Mouse (Mus musculus): Measurements from ENCODE around the gene Selenof. TPM values are rescaled to one million over a fixed set of nuclear protein-coding genes. Genes with fewer than 3 reads are reported as not detected.

Gene Selenof
- total and polyA plus RNA-seq, 3 experiments = 265 to 1,760 (median 316) TPM

DNA sequence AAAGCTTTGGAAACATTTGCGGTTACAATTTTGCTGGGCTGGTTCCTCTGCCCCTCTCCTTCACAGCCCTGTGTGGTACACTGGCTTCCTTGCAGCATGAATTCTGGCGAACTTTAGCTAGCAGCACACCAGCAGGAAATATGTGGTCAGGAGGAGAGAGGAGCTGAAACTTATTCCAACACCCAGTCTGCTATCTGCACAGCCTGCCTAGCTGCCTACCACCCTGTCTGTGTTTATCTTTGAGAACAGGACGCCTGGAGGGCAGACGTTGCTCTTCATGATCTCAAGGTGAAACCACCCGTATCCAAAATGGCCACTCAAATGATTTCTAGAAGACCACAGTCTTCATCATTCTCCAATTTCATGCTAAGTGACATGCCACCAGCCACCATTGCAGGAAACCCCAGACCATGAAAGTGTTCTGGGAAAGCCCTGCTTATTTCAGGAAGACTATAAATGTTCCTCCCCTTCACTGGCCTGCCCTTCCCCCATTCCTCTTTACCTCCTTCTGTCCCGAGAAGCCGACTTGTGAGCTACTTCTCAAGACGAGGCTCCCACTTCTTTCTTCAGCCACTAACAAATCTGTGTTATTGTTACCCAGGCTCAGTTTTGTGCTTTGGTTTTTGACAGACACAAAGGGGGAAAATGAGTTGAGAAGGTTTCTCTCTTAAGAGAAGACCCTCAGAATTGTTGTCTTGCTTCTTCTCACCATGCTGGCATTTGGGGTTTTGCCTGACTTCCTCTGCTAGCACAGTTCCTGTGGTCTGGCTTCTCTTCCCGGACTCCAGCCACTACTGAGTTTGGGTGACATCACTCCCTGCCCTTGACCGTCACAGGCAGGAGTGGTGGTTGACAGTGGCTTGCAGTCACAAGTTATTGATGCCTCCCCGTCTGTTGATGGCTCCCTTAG, 58.2 kb downstream of the Selenof start (continued):
- TF ChIP-seq ZKSCAN1 (IDR thresholded peaks at IDR 0.05; ENCODE audit: low read depth, low read length) (no peak), UBTF (IDR thresholded peaks at IDR 0.05; ENCODE audit: borderline replicate concordance, insufficient read depth, low read depth, low read length) (no peak), KAT2A (conservative IDR thresholded peaks at IDR 0.05; ENCODE audit: low read depth, low read length) (0 out of 2 replicates have a peak, but pooled peaks have one; percentile 18), GABPA (IDR thresholded peaks at IDR 0.05; ENCODE audit: low read depth, low read length) (no peak), NELFE (IDR thresholded peaks at IDR 0.05; ENCODE audit: low read depth, low read length) (peak; percentile 52), CHD2 (IDR thresholded peaks at IDR 0.05; ENCODE audit: low read length) (peak; percentile 45; the same call in 1 of the 2 replicates), EP300 (IDR thresholded peaks at IDR 0.05; ENCODE audit: low read depth in 1 of 2, low read length in 2 of 2) (peak; percentile 92 to 97), POLR2AphosphoS5 (IDR thresholded peaks at IDR 0.05; ENCODE audit: borderline replicate concordance, low read depth, low read length) (0 out of 2 replicates have a peak, but pooled peaks have one; percentile 33), ZNF384 (IDR thresholded peaks at IDR 0.05; ENCODE audit: low read depth, low read length) (no peak), MAZ (IDR thresholded peaks at IDR 0.05; ENCODE audit: low read depth, low read length) (peak; percentile 65; the same call in 1 of the 2 replicates), TAL1 (IDR thresholded peaks at IDR 0.05; ENCODE audit: low read length) (peak; percentile 97), ZMIZ1 (IDR thresholded peaks at IDR 0.05; ENCODE audit: low read depth, low read length) (no peak), GATA1 (IDR thresholded peaks at IDR 0.05; ENCODE audit: low read depth, low read length) (peak; percentile 92), POLR2A (IDR thresholded peaks at IDR 0.05; ENCODE audit: control insufficient read depth in 1 of 2, insufficient read depth in 1 of 2, low read depth in 1 of 2, low read length in 2 of 2, poor library complexity in 1 of 2) (peak; percentile 15 to 64; a peak in 2 of 4 replicates)

DNA sequence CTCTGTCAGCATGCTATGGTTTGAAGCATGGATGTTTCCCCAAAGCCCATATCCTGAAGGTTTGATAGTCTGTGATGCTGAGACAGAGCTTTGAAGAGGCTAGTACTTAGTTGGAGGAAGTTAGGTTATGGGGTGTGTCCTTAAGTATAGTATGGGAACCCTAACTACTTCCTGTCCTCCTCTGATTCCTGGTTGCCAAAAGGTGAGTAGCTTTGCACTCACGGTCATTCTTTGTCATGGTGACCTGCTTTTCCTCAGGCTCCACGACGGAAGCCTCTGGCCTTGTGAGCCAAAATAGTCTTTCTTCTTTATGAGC, 58.8 kb downstream of the Selenof start:
- Histone ChIP-seq H3K4me3 (ENCODE audit: control insufficient read depth in 1 of 2, insufficient read depth in 1 of 2, low read depth in 2 of 2, low read length in 2 of 2) (no peak overlapping the region), H3K9ac (ENCODE audit: control insufficient read depth, low read depth, low read length, poor library complexity, severe bottlenecking) (no peak overlapping the region), H3K27ac (ENCODE audit: control insufficient read depth, low read depth, low read length) (peak overlapping the region; percentile 93), H3K9me3 (replicated peaks; ENCODE audit: insufficient read depth, low read length) (no peaks in the 10 kb centered on the region), H3K36me3 (ENCODE audit: control insufficient read depth in 1 of 2, insufficient read depth in 2 of 2, low read length in 2 of 2) (peaks cover 0 to 10% of the 10 kb centered on the region in 2 experiments; a peak in 2 of 4 replicates), H3K27me3 (ENCODE audit: control insufficient read depth in 1 of 2, insufficient read depth in 2 of 2, low read length in 2 of 2) (no peaks in the 10 kb centered on the region), H3K4me1 (ENCODE audit: control insufficient read depth in 1 of 2, insufficient read depth in 2 of 2, low read length in 2 of 2) (peaks cover 2 to 17% of the 10 kb centered on the region in 2 experiments), H3K79me2 (ENCODE audit: control insufficient read depth, insufficient read depth, low read length, poor library complexity) (no peaks in the 10 kb centered on the region)
- DNase-seq (ENCODE audit: low read depth, low spot score) = peak; percentile 52
- TF ChIP-seq EP300 (IDR thresholded peaks at IDR 0.05; ENCODE audit: low read depth in 1 of 2, low read length in 2 of 2) (0 out of 4 replicates have a peak, but pooled peaks of 1 of the 2 experiments have one; percentile 3), NRF1 (IDR thresholded peaks at IDR 0.05; ENCODE audit: insufficient read depth, low read depth, low read length, poor library complexity, severe bottlenecking) (no peak)

GRCm38 (mm10) chr3:144635236-144635635, 65.1 kb downstream of the Selenof start:
- Histone ChIP-seq H3K4me3 (ENCODE audit: control insufficient read depth in 1 of 2, insufficient read depth in 1 of 2, low read depth in 2 of 2, low read length in 2 of 2) (no peak overlapping the region), H3K9me3 (replicated peaks; ENCODE audit: insufficient read depth, low read length) (no peaks in the 10 kb centered on the region), H3K9ac (ENCODE audit: control insufficient read depth, low read depth, low read length, poor library complexity, severe bottlenecking) (no peak overlapping the region), H3K27ac (ENCODE audit: control insufficient read depth, low read depth, low read length) (no peak overlapping the region), H3K27me3 (ENCODE audit: control insufficient read depth in 1 of 2, insufficient read depth in 2 of 2, low read length in 2 of 2) (no peaks in the 10 kb centered on the region), H3K4me1 (ENCODE audit: control insufficient read depth in 1 of 2, insufficient read depth in 2 of 2, low read length in 2 of 2) (peaks cover 3 to 6% of the 10 kb centered on the region in 2 experiments; a peak in 1 of 4 replicates), H3K36me3 (ENCODE audit: control insufficient read depth in 1 of 2, insufficient read depth in 2 of 2, low read length in 2 of 2) (no peaks in the 10 kb centered on the region), H3K79me2 (ENCODE audit: control insufficient read depth, insufficient read depth, low read length, poor library complexity) (no peaks in the 10 kb centered on the region)
- TF ChIP-seq POLR2AphosphoS2 (IDR thresholded peaks at IDR 0.05; ENCODE audit: low read length) (no peak), TCF12 (IDR thresholded peaks at IDR 0.05; ENCODE audit: low read depth, low read length) (no peak), MXI1 (IDR thresholded peaks at IDR 0.05; ENCODE audit: low read depth, low read length) (no peak), RAD21 (IDR thresholded peaks at IDR 0.05; ENCODE audit: low read depth, low read length) (no peak), CHD1 (IDR thresholded peaks at IDR 0.05; ENCODE audit: low read depth, low read length) (no peak), SIN3A (IDR thresholded peaks at IDR 0.05; ENCODE audit: low read length) (no peak), HCFC1 (IDR thresholded peaks at IDR 0.05; ENCODE audit: low read depth, low read length) (no peak), SMC3 (IDR thresholded peaks at IDR 0.05; ENCODE audit: low read depth, low read length) (no peak), UBTF (IDR thresholded peaks at IDR 0.05; ENCODE audit: borderline replicate concordance, insufficient read depth, low read depth, low read length) (no peak), TAL1 (IDR thresholded peaks at IDR 0.05; ENCODE audit: low read length) (no peak), E2F4 (IDR thresholded peaks at IDR 0.05; ENCODE audit: borderline replicate concordance, low read depth, low read length) (no peak), KAT2A (conservative IDR thresholded peaks at IDR 0.05; ENCODE audit: low read depth, low read length) (no peak), RCOR1 (IDR thresholded peaks at IDR 0.05; ENCODE audit: low read depth, low read length) (no peak), USF1 (IDR thresholded peaks at IDR 0.05; ENCODE audit: low read depth, low read length) (no peak), EP300 (IDR thresholded peaks at IDR 0.05; ENCODE audit: low read depth in 1 of 2, low read length in 2 of 2) (no peak), GABPA (IDR thresholded peaks at IDR 0.05; ENCODE audit: low read depth, low read length) (no peak), NELFE (IDR thresholded peaks at IDR 0.05; ENCODE audit: low read depth, low read length) (no peak), ZMIZ1 (IDR thresholded peaks at IDR 0.05; ENCODE audit: low read depth, low read length) (no peak)
- DNase-seq (ENCODE audit: low read depth, low spot score) = no peak

All from MEL (cell line).